ENCODE assay signal across 9 mouse cellular contexts in the genomic region with DNA sequence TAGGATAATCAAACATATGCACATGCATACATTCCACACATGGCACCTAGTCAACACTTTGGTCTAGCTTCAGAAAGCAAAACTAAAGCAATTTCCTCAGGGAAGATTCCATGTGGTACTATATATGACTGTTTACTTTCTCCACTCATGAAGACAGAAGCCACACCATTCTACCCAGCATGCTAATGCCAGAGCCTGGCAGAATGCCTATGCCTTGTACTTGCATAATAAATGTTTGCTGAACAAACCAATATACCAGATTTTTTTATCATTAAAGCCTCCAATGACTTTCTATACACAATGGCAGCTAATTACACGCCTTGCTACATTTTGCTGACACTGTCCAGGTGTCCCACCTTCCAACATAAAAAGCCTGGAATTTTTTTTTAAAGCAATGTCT. TPM values are rescaled to one million over a fixed set of nuclear protein-coding genes. Genes with fewer than 3 reads are reported as not detected.
A peak's percentile ranks its signal among the peaks of the same experiment; 100 is the strongest.
DNase-seq lines count a peak whose midpoint lies in the region; ATAC-seq and TF ChIP-seq lines count a peak whose summit lies in the region.
"Had no signal": no experiment of that assay in that cellular context is flagged by ENCODE, and none has a peak within 500 bp of the region (broad histone marks: within the 10 kb centered on the region; RNA-seq: fewer than 3 reads in every experiment).

No protein-coding gene starts in this region.

- no peak for TF ChIP-seq CTCF in CH12.LX (conservative IDR thresholded peaks at IDR 0.05 in 1 of 2, IDR thresholded peaks at IDR 0.05 in 1 of 2; ENCODE audit: low read depth in 2 of 2, low read length in 2 of 2)

- TF ChIP-seq EP300 in CH12.LX (IDR thresholded peaks at IDR 0.05; ENCODE audit: low read length) = no peak

- 0 out of 2 replicates have a peak, but pooled peaks cover 3% of the 10 kb centered on the region for H3K27me3 ChIP-seq in kidney, embryonic 15.5 days
- H3K27me3 ChIP-seq in CH12.LX (replicated peaks) = no peaks in the 10 kb centered on the region
- H3K27me3 ChIP-seq in liver, embryonic 11.5 days (replicated peaks; ENCODE audit: control insufficient read depth, insufficient read depth, low read length) = no peaks in the 10 kb centered on the region
- H3K27me3 ChIP-seq in hindbrain, embryonic 11.5 days (ENCODE audit: control insufficient read depth, insufficient read depth, low read length) = no peaks in the 10 kb centered on the region
- H3K27me3 ChIP-seq: neural tube, embryonic 12.5 days had no signal

- dilution Hi-C loops in CH12.LX (cut with MboI; ENCODE audit: extremely low pct_ligation_motif_present, extremely low pct_unique_long_range_greater_than_20kb, low sequenced_read_pairs) = no loop called here

- no peak overlapping the region for H3K4me3 ChIP-seq in kidney, embryonic 15.5 days (replicated peaks)
- H3K4me3 ChIP-seq in CH12.LX (replicated peaks in 1 of 3; ENCODE audit: low read depth in 2 of 3, low read length in 2 of 3, poor library complexity in 1 of 3) = no peak overlapping the region
- H3K4me3 ChIP-seq in liver, embryonic 11.5 days (ENCODE audit: low read depth, low read length) = peak overlapping the region; percentile 55
- no peak overlapping the region for H3K4me3 ChIP-seq in hindbrain, embryonic 11.5 days (ENCODE audit: low read depth, low read length)
- H3K4me3 ChIP-seq: neural tube, embryonic 12.5 days had no signal

- H3K9me3 ChIP-seq in kidney, embryonic 15.5 days (replicated peaks) = no peaks in the 10 kb centered on the region
- H3K9me3 ChIP-seq in CH12.LX (replicated peaks; ENCODE audit: low read length) = no peaks in the 10 kb centered on the region
- H3K9me3 ChIP-seq in liver, embryonic 11.5 days (ENCODE audit: control insufficient read depth, low read length) = no peaks in the 10 kb centered on the region
- H3K9me3 ChIP-seq in hindbrain, embryonic 11.5 days (ENCODE audit: control insufficient read depth, low read length) = no peaks in the 10 kb centered on the region
- H3K9me3 ChIP-seq: neural tube, embryonic 12.5 days had no signal

- no peak overlapping the region for H3K9ac ChIP-seq in kidney, embryonic 15.5 days
- no peak overlapping the region for H3K9ac ChIP-seq in CH12.LX (ENCODE audit: insufficient read depth, low read depth)
- no peak overlapping the region for H3K9ac ChIP-seq in liver, embryonic 11.5 days (ENCODE audit: low read depth, low read length)
- H3K9ac ChIP-seq in hindbrain, embryonic 11.5 days (ENCODE audit: low read depth, low read length) = no peak overlapping the region
- H3K9ac ChIP-seq: neural tube, embryonic 12.5 days had no signal

- no peak overlapping the region for H3K27ac ChIP-seq in kidney, embryonic 15.5 days
- H3K27ac ChIP-seq in CH12.LX (ENCODE audit: insufficient read depth, low read depth) = no peak overlapping the region
- H3K27ac ChIP-seq in liver, embryonic 11.5 days (ENCODE audit: low read depth, low read length) = no peak overlapping the region
- no peak overlapping the region for H3K27ac ChIP-seq in hindbrain, embryonic 11.5 days (ENCODE audit: low read depth, low read length)
- H3K27ac ChIP-seq: kidney, postnatal 0 days; neural tube, embryonic 12.5 days had no signal

- WGBS in kidney, embryonic 15.5 days = 61% methylated on average over 1 of the region's 1 CpGs
- WGBS in liver, embryonic 11.5 days = 80% methylated on average over 1 of the region's 1 CpGs
- 82% methylated on average over 1 of the region's 1 CpGs for WGBS in hindbrain, embryonic 11.5 days

- no peak for TF ChIP-seq POLR2A in CH12.LX (IDR thresholded peaks at IDR 0.05; ENCODE audit: low read depth, low read length)

- no peak for DNase-seq in kidney, adult 8-10 months
- DNase-seq in CH12.LX (ENCODE audit: extremely low read depth) = no peak
- peak; percentile 53 for DNase-seq in NIH3T3 (ENCODE audit: low read depth)
- no peak for DNase-seq in liver, embryonic 11.5 days (ENCODE audit: low spot score)
- DNase-seq in MN1 (ENCODE audit: low spot score) = no peak
- DNase-seq in hindbrain, embryonic 11.5 days (ENCODE audit: low spot score) = no peak

- no peaks in the 10 kb centered on the region for H3K4me1 ChIP-seq in kidney, embryonic 15.5 days
- H3K4me1 ChIP-seq in CH12.LX (ENCODE audit: control insufficient read depth in 1 of 2, insufficient read depth in 2 of 2) = peaks cover 0 to 3% of the 10 kb centered on the region in 2 experiments; a peak in 1 of 4 replicates
- no peaks in the 10 kb centered on the region for H3K4me1 ChIP-seq in liver, embryonic 11.5 days (replicated peaks; ENCODE audit: control insufficient read depth, insufficient read depth, low read length)
- no peaks in the 10 kb centered on the region for H3K4me1 ChIP-seq in hindbrain, embryonic 11.5 days (replicated peaks; ENCODE audit: control insufficient read depth, insufficient read depth, low read length)
- H3K4me1 ChIP-seq: neural tube, embryonic 12.5 days had no signal

- TF ChIP-seq RAD21 in CH12.LX (IDR thresholded peaks at IDR 0.05; ENCODE audit: low read depth, low read length) = no peak

- peak overlapping the region; percentile 59; the same call in 1 of the 2 replicates for H3K4me2 ChIP-seq in kidney, embryonic 15.5 days
- peak overlapping the region; percentile 78 for H3K4me2 ChIP-seq in CH12.LX (ENCODE audit: insufficient read depth, low read depth, poor library complexity, severe bottlenecking)
- peak overlapping the region; percentile 68 for H3K4me2 ChIP-seq in liver, embryonic 11.5 days
- H3K4me2 ChIP-seq in hindbrain, embryonic 11.5 days (replicated peaks; ENCODE audit: low read depth, low read length) = no peak overlapping the region

- peaks cover 38% of the 10 kb centered on the region for H3K79me2 ChIP-seq in CH12.LX (replicated peaks; ENCODE audit: control insufficient read depth, extremely low read depth, insufficient read depth, poor library complexity, severe bottlenecking)

- H3K36me3 ChIP-seq in kidney, embryonic 15.5 days = peaks cover 4% of the 10 kb centered on the region; the same call in 1 of the 2 replicates
- H3K36me3 ChIP-seq in CH12.LX (replicated peaks in 1 of 2; ENCODE audit: control insufficient read depth in 1 of 2, insufficient read depth in 1 of 2, low read length in 1 of 2) = peaks cover 2 to 10% of the 10 kb centered on the region in 2 experiments
- H3K36me3 ChIP-seq in liver, embryonic 11.5 days (ENCODE audit: control insufficient read depth, insufficient read depth, low read length) = no peaks in the 10 kb centered on the region
- no peaks in the 10 kb centered on the region for H3K36me3 ChIP-seq in hindbrain, embryonic 11.5 days (ENCODE audit: control insufficient read depth, insufficient read depth, low read length)
- H3K36me3 ChIP-seq: neural tube, embryonic 12.5 days had no signal

- no peak for ATAC-seq in kidney, embryonic 15.5 days (replicated peaks; ENCODE audit: low FRiP score)
- no peak for ATAC-seq in liver, embryonic 11.5 days (replicated peaks; ENCODE audit: low FRiP score)
- no peak for ATAC-seq in hindbrain, embryonic 11.5 days (ENCODE audit: low FRiP score)

- in situ Hi-C loops in CH12.LX (cut with MboI; ENCODE audit: low pct_ligation_motif_present, low pct_unique_long_range_greater_than_20kb, low sequenced_read_pairs) = no loop called here

TF ChIP-seq in CH12.LX, 34 proteins besides CTCF, POLR2A, EP300 and RAD21:
- TF ChIP-seq MAZ (IDR thresholded peaks at IDR 0.05; ENCODE audit: low read depth, low read length) (no peak), GABPA (IDR thresholded peaks at IDR 0.05; ENCODE audit: insufficient replicate concordance, low read depth, low read length) (no peak), ETS1 (conservative IDR thresholded peaks at IDR 0.05; ENCODE audit: low read depth, low read length) (no peak), CHD1 (IDR thresholded peaks at IDR 0.05; ENCODE audit: low read depth, low read length) (no peak), E2F4 (IDR thresholded peaks at IDR 0.05; ENCODE audit: insufficient replicate concordance, low read depth, low read length) (no peak), ZNF384 (IDR thresholded peaks at IDR 0.05; ENCODE audit: low read depth, low read length) (peak; percentile 20; the same call in 1 of the 2 replicates), BHLHE40 (IDR thresholded peaks at IDR 0.05; ENCODE audit: low read depth, low read length) (no peak)

RNA-seq across cellular contexts. Expression of gene Pola1, which starts 1.7 kb away (rescaled TPM):
- 21.7 and 23.2 TPM in 2 replicates for polyA plus RNA-seq in kidney, embryonic 15.5 days (2015; fragmentation: Nextera tagmentation; extraction: Ambion mirVana)
- total RNA-seq in CH12.LX (2012; rRNA removed) = 29.6 and 33.9 TPM in 2 replicates
- total RNA-seq in CH12.LX (2014; rRNA removed) = 38.0 and 47.0 TPM in 2 replicates
- 29.3 and 33.5 TPM in 2 replicates for polyA plus RNA-seq in CH12.LX (2012; ENCODE audit: insufficient read length, low read depth)
- polyA plus RNA-seq in liver, embryonic 11.5 days (2014; fragmentation: Nextera tagmentation; extraction: Ambion mirVana) = 25.4 and 26.7 TPM in 2 replicates
- 19.2 and 21.9 TPM in 2 replicates for polyA plus RNA-seq in hindbrain, embryonic 11.5 days (2014; fragmentation: Nextera tagmentation; extraction: Ambion mirVana)

RNA-seq across cellular contexts. Expression of gene Pcyt1b, which starts 24.4 kb away (rescaled TPM):
- polyA plus RNA-seq in kidney, embryonic 15.5 days (2015; fragmentation: Nextera tagmentation; extraction: Ambion mirVana) = 1.3 and 1.6 TPM in 2 replicates
- total RNA-seq in CH12.LX (2012; rRNA removed) (0.13 and 0.34 TPM in 2 replicates), CH12.LX (2014; rRNA removed) (0.28 and 0.35 TPM in 2 replicates)
- 1.7 and 1.9 TPM in 2 replicates for polyA plus RNA-seq in CH12.LX (2012; ENCODE audit: insufficient read length, low read depth)
- 7.4 and 10.2 TPM in 2 replicates for polyA plus RNA-seq in liver, embryonic 11.5 days (2014; fragmentation: Nextera tagmentation; extraction: Ambion mirVana)
- 11.2 and 12.6 TPM in 2 replicates for polyA plus RNA-seq in hindbrain, embryonic 11.5 days (2014; fragmentation: Nextera tagmentation; extraction: Ambion mirVana)
